Mouse (Mus musculus): Measurements from ENCODE around the gene Gm42906.

DNA sequence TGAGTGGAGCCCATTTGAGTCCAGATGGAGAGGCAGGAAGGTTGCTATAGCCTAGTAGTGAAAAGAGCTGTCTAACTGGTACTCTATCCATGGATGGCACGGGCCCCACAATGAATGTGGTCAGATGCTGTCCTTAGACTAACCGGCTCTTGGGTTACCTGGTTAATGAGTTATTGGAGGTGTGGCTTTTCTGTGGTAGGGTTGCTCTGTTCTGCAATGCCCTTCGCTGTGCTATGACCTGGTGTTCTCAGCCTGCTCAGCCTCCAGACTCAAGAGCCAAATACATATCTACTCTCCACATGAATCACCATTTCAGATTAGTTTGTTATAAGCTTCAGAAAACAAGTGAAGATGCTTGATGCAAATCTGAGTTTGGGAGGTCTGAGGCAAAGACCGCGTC, 385.1 kb downstream of the Gm42906 start:
- TF ChIP-seq RAD21 (IDR thresholded peaks at IDR 0.05; ENCODE audit: low read depth, low read length): no peak
- TF ChIP-seq USF1 (IDR thresholded peaks at IDR 0.05; ENCODE audit: low read depth, low read length): no peak
- TF ChIP-seq POLR2A (IDR thresholded peaks at IDR 0.05; ENCODE audit: control insufficient read depth in 1 of 2, insufficient read depth in 1 of 2, low read depth in 1 of 2, low read length in 2 of 2, poor library complexity in 1 of 2): no peak
- no peak for TF ChIP-seq KAT2A (conservative IDR thresholded peaks at IDR 0.05; ENCODE audit: low read depth, low read length)
- no peak for TF ChIP-seq MAFK (IDR thresholded peaks at IDR 0.05; ENCODE audit: borderline replicate concordance, low read depth, low read length)
- TF ChIP-seq CTCF (IDR thresholded peaks at IDR 0.05 in 2 of 3, conservative IDR thresholded peaks at IDR 0.05 in 1 of 3; ENCODE audit: control insufficient read depth in 1 of 3, insufficient read depth in 1 of 3, low read depth in 2 of 3, low read length in 3 of 3, poor library complexity in 1 of 3, severe bottlenecking in 1 of 3): no peak
- TF ChIP-seq EP300 (IDR thresholded peaks at IDR 0.05; ENCODE audit: low read depth in 1 of 2, low read length in 2 of 2): no peak
- no peak for TF ChIP-seq ZC3H11A (IDR thresholded peaks at IDR 0.05; ENCODE audit: low read depth, low read length)
- no peak for TF ChIP-seq USF2 (IDR thresholded peaks at IDR 0.05; ENCODE audit: borderline replicate concordance in 1 of 2, insufficient read depth in 1 of 2, low read depth in 1 of 2, low read length in 2 of 2)

All from MEL (cell line).